Mouse (Mus musculus): ENCODE measurements around the gene Skp1a. TPM values are rescaled to one million over a fixed set of nuclear protein-coding genes. Genes with fewer than 3 reads are reported as not detected.
"Not testable (repeated sequence)": the region's sequence is repeated elsewhere in the genome, so short reads cannot be mapped to it uniquely, and the experiment has no call there.

Skp1a gene
- total RNA-seq (2021), result 100 to 1,000 TPM; 362 to 376 TPM
- long read RNA-seq, experiment 1, transcript Skp1a-201 (6 exons, 1,440 nt), result major isoform, 134 of 143 reads
- long read RNA-seq, experiment 1, partial matches to known transcripts, result 1 of 143 reads
- long read RNA-seq, experiment 1, other reads (novel, unspliced or antisense), result 8 of 143 reads
- long read RNA-seq, experiment 2, transcript Skp1a-201 (6 exons, 1,440 nt), result major isoform, 232 of 248 reads
- long read RNA-seq, experiment 2, partial matches to known transcripts, result 4 of 248 reads
- long read RNA-seq, experiment 2, other reads (novel, unspliced or antisense), result 11 of 248 reads

DNA sequence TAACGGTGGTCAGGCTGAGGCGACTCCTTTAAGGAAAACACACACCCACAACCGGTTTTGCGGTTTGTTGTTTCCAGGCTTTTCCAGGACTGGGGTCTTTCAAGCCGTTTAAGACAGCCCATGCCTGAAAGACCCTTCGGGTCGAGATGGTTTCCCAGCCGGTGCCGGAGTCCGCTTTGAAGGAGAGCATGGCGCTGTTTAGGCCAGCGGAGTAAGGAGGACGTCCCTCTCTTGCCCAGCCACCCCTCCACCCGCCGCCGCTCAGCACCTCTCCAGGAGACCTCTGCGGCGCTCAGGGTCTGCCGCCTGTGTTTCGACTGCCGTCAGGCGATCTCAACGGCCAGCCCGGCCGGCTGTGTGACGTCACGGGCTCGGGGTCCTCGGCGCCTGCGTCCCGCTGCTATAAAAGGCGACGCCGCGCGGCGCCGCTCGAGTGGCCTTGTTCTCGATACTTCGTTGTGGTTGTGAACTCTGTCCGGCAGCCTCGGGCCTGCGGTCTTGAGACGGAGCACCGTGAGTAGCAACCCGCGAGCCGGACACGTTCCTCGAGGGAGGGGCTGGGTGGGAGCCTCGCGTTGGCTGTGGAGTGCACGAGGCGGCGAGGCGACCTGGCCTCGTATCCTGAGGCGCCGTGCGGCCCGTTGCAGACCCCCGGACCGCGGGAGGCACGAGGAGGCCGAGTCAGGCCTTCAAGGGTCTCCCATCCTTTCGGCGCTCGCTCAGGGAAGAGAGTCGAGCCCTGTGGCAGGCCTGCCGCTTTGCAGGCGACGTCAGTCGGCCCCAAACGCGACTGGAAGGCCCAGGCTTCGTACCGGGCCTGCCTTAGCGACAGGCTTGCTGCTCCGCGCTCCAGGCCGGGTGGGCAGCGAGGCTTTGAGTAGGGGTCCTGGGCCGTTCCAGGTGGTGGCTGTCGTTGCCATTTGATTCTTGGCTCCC, at the start of gene Skp1a:
Skp1a (plus strand) TSS at position 390 of the 936 bp plus-strand sequence.
- peak; percentile 89 to 92 for DNase-seq (ENCODE audit: low spot score in 2 of 2)

DNA sequence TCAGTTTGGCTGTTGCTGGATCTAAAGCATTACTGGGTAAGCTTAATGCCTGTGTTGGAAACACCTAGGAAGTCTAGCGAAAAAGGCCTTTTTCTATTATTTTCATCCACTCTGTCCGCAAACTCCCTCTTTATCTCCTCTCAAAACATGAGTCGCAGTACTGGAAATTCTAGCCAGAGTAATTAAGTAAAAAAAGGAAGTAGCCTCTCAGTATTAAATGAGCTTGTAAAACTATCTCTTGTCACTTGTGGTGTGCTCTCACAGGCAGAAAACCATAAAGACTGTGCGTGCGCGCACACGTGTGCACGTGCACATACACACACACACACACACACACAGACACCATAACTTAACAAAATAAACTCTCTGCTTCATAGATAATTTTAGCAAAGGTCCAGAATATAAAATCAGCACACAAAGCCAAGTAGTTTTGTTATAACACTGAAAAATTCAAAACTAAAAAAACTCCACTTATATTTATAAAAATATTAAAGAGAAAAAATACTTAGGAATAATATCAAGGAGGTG, 35.2 kb upstream of the Skp1a start:
- not testable (repeated sequence) for DNase-seq (ENCODE audit: low spot score in 2 of 2)

DNA sequence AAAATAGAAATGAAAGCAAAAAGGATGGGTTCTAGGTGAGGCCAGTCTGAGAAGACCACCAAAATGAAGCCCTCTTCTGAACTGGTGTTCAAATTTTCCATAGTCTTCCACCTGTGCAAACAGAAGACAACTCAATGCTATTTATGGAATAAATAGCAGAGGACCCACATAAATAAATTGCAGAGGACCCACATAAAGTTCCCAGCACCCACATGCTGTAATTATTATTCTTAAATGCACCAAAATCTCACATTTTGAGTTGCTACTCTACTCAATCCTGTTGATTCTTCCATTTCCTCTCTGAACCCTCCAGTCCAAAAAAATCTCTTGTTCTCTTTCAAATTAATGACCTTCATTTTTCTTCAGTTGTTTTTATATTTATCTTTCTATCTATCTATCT, 17.9 kb upstream of the Skp1a start, which contains the start of gene Olfr1371:
Olfr1371 (minus strand) TSS at position 101 of the 400 bp plus-strand sequence.
- no peak for DNase-seq (ENCODE audit: low spot score in 2 of 2)

DNA sequence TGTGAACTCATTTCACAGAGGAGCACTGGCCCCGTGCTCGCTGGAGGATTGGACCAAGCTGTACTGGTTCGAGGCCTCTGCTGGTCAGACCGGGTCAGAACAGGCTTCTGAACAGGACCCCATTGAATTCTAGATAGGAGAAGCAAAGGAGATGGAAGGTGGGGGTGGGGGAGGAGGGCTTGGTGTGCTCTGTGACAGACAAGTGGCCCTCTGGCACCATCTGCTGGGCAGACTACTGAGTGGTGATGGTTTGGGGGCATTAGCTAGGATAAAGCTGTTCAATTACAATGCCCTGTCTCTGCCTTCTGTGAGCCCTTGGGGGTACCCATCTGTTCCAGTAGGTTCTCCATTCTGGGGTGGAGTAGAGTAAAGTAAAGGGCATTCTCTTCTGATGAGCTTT, 11.5 kb upstream of the Skp1a start:
- peak; percentile 27 to 39 for DNase-seq (ENCODE audit: low spot score in 2 of 2)

- not testable (repeated sequence) for DNase-seq (ENCODE audit: low spot score in 2 of 2)
These were observed 9.9 kb upstream of the Skp1a start for GRCm38 (mm10) chr11:52221921-52222320.

GRCm38 (mm10) chr11:52222891-52223290, 8.9 kb upstream of the Skp1a start:
- DNase-seq (ENCODE audit: low spot score in 2 of 2), result no peak

- DNase-seq (ENCODE audit: low spot score in 2 of 2), result no peak
These were observed 7.7 kb upstream of the Skp1a start for GRCm38 (mm10) chr11:52223968-52224682.

GRCm38 (mm10) chr11:52225986-52226599, 5.7 kb upstream of the Skp1a start:
- no peak for DNase-seq (ENCODE audit: low spot score in 2 of 2)

DNA sequence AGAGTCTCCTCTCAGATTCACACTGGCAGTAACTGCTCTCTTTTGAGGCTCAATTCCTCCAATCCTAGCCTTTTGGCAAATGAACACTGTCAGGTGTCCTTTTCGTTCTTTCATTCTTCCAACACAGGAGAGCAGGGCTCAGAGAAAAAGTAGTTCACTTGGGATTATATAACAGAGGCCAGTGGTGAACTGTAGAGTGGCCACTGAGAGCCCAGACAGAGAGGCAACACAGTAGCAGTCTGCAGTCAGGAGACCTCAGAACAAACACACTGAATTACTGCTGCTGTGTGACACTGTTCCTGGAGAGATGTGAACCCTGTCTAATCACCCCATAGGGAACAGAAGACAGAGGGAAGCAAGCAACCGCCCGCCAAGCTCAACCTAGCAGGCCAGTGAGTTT, 4.7 kb upstream of the Skp1a start:
- DNase-seq (ENCODE audit: low spot score in 2 of 2), result no peak

- no peak for DNase-seq (ENCODE audit: low spot score in 2 of 2)
These were observed 4.1 kb upstream of the Skp1a start for GRCm38 (mm10) chr11:52227466-52228226.

DNA sequence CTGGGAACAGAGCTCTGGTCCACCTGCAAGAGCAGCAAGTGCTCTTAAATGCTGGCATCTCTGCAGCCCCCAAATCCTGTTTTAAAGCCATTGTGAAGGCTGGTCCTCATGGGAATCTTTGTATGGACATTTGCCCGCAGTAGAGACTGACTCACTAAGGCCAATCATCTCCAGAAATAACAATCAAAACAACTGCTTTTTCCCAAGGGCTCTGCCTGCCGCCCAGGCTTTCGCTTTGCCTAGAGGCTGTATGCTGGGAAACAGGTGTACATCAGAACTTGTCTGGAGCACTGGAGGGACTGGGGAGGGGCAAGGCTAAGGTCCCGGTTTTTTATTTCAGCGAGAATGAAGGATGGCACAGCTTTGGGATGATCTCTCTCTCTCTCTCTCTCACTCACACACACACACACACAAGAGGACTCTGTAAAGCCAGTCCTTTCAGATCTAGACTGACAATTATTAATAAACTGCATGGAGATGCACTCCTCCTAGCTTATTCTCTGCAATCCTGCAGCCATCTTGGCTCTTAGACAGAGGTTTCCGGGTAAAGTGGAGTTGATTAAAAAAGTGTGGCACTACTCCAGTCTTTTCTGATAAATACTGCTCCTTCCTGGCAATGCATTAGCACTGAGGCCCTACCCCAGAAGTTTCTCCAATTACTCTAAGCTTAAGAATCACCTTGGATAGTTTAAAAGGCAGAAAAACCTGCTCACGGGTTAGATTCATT, 2.9 kb upstream of the Skp1a start:
- no peak for DNase-seq (ENCODE audit: low spot score in 2 of 2)

GRCm38 (mm10) chr11:52230694-52231093, 1.1 kb upstream of the Skp1a start:
- DNase-seq (ENCODE audit: low spot score in 2 of 2), result no peak

DNA sequence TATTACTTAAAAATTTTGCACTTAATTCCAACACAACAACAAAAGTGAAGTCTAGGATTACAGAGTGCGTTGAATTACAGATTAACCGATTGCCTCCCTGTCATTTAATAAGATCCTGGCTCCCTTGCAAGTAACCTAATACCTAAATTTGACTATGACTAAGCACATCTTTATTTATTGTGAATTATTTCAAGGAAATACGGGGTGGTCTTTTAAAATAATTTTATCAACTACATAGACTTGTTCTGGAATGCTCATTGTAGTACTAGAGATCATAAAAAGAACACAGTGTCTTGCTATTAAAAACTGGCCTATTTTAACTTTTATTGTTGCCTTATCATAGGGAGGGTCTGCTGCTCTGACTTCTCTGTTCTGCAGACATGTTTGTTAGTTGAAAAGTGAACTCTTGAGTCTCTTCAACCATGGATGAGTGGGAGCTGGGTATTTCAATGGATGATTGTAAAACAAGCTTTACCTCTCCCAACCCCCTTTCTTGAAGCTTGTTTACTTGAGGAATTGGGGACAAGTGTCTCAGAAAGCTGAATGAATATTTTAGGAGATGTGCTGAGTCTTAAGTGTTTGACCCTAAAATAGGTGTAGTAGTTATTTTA, 1.4 kb downstream of the Skp1a start:
- no peak for DNase-seq (ENCODE audit: low spot score in 2 of 2)

- DNase-seq (ENCODE audit: low spot score in 2 of 2), result no peak
These were observed 2.1 kb downstream of the Skp1a start for GRCm38 (mm10) chr11:52233906-52234305.

GRCm38 (mm10) chr11:52234509-52234908, 2.7 kb downstream of the Skp1a start:
- DNase-seq (ENCODE audit: low spot score in 2 of 2), result no peak

GRCm38 (mm10) chr11:52240898-52241542, 9.2 kb downstream of the Skp1a start:
- DNase-seq (ENCODE audit: low spot score in 2 of 2), result no peak

DNA sequence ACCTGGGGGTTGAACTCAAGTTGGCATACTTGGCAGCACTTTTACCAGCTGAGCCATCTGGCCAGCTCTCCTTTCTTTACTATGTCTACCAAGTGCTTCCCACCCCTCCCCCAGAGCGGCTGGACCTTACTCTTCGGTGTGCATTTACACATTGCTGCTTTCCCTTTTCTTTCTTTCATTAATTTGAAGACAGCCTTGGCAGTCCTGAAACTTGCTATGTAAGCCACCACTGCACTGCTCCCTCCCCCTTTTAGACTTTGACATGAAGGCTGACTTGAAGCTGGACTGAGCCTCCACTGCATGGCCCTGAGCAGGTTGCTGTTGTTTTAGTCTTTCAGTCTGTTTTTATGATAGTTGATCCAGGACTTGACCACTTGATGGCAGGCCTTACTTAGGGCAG, 17.7 kb downstream of the Skp1a start:
- no peak for DNase-seq (ENCODE audit: low spot score in 2 of 2)

DNA sequence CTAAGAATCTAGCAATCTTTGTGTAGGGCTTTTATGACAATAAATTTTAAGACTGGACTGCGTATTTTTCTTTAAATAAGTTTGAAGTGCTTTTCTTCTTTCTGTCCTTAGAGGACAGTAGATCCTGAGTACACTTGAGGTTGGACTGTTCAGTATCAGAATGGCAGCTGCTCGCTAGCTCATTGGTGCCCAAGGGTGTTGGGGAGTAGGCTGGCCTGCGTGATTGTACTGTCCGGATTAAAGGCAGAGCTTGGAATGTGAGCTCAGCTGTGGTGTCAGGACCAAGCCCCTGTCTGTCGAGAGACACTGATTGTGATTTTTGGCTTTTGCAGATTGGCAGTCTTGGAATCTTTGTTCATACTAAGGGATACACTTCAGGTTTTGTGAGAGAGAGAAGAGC, 20.0 kb downstream of the Skp1a start:
- DNase-seq (ENCODE audit: low spot score in 2 of 2), result no peak
